Mouse (Mus musculus): ENCODE data around the gene Ncbp3. TPM values are rescaled to one million over a fixed set of nuclear protein-coding genes. Genes with fewer than 3 reads are reported as not detected.

Ncbp3 gene
- polyA plus RNA-seq, 1 experiment from 2014 or later = 11.6 TPM

- no peak overlapping the region for H3K4me3 ChIP-seq
- no peaks in the 10 kb centered on the region for H3K4me1 ChIP-seq (replicated peaks)
- H3K27me3 ChIP-seq = no peaks in the 10 kb centered on the region
- peaks cover 87% of the 10 kb centered on the region for H3K36me3 ChIP-seq
- no peak overlapping the region for H3K9ac ChIP-seq
- H3K4me2 ChIP-seq = no peak overlapping the region
- no peaks in the 10 kb centered on the region for H3K9me3 ChIP-seq
- 86% methylated on average over 4 of the region's 4 CpGs for WGBS
- H3K27ac ChIP-seq (replicated peaks) = no peak overlapping the region
- no peak for ATAC-seq (ENCODE audit: low read depth)
These were observed 28.7 kb downstream of the Ncbp3 start for GRCm38 (mm10) chr11:73076295-73076694.

- WGBS = 89% methylated on average over 4 of the region's 4 CpGs
- H3K36me3 ChIP-seq = peaks cover 89% of the 10 kb centered on the region
These were observed 29.1 kb downstream of the Ncbp3 start for GRCm38 (mm10) chr11:73076733-73077132.

GRCm38 (mm10) chr11:73077211-73077720 is 29.7 kb downstream of the Ncbp3 start:
- H3K4me3 ChIP-seq = no peak overlapping the region
- H3K4me2 ChIP-seq = no peak overlapping the region
- WGBS = 88% methylated on average over 6 of the region's 6 CpGs
- ATAC-seq (ENCODE audit: low read depth) = no peak
- no peaks in the 10 kb centered on the region for H3K4me1 ChIP-seq (replicated peaks)
- H3K36me3 ChIP-seq = peaks cover 92% of the 10 kb centered on the region
- H3K27me3 ChIP-seq = no peaks in the 10 kb centered on the region
- H3K27ac ChIP-seq (replicated peaks) = no peak overlapping the region
- H3K9ac ChIP-seq = no peak overlapping the region
- H3K9me3 ChIP-seq = no peaks in the 10 kb centered on the region

More at GRCm38 (mm10) chr11:73076733-73077132, 29.1 kb downstream of the Ncbp3 start:
- Histone ChIP-seq H3K9me3 (no peaks in the 10 kb centered on the region), H3K4me3 (no peak overlapping the region), H3K4me2 (no peak overlapping the region), H3K27me3 (no peaks in the 10 kb centered on the region), H3K27ac (replicated peaks) (no peak overlapping the region), H3K4me1 (replicated peaks) (no peaks in the 10 kb centered on the region), H3K9ac (no peak overlapping the region)
- ATAC-seq (ENCODE audit: low read depth) = no peak

DNA sequence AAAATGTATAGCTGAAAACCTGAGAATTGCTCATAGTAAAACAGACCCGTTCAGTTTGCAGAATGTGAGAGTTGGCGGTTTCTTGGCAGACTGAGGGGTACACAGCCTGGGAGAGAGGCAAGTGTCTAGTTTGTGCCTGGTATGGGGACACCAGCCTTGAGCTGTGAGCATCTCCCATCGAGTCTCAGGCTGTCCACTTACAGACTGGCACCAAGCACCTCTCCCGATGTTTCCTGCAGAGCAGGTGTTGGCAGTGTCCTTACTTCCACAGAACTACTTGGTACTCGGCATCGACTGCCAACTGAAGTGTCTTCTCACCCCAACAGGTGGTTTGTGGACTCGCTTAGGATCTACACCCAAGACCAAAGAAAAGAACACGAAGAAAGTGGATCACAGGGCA is 31.0 kb downstream of the Ncbp3 start:
- Histone ChIP-seq H3K9me3 (no peaks in the 10 kb centered on the region), H3K27ac (replicated peaks) (no peak overlapping the region), H3K36me3 (peaks cover 88% of the 10 kb centered on the region), H3K9ac (no peak overlapping the region), H3K4me3 (no peak overlapping the region), H3K27me3 (no peaks in the 10 kb centered on the region), H3K4me1 (replicated peaks) (no peaks in the 10 kb centered on the region), H3K4me2 (no peak overlapping the region)
- WGBS = 96% methylated on average over 8 of the region's 8 CpGs
- ATAC-seq (ENCODE audit: low read depth) = no peak

DNA sequence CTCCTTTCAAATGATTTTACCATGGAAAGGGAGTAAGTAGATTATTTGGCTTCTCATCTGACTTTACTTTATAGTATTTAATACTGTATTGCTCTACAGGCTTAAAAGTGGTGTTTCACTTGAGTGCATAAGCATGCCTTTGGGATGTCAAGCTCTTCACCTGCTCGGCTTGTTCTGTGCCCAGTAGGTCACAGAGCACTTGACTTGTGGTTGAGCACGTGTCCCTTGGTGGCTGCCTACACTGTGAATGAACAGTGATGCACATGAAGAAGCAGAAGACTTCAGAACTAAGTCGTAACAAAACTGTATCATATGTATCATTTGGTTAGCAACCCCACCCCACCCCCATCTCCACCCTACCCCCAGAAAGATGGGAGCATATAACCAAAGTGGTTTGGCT is 32.7 kb downstream of the Ncbp3 start:
- Histone ChIP-seq H3K27me3 (no peaks in the 10 kb centered on the region), H3K9me3 (no peaks in the 10 kb centered on the region), H3K9ac (no peak overlapping the region), H3K4me1 (replicated peaks) (no peaks in the 10 kb centered on the region), H3K36me3 (peaks cover 78% of the 10 kb centered on the region), H3K27ac (replicated peaks) (no peak overlapping the region), H3K4me2 (no peak overlapping the region), H3K4me3 (no peak overlapping the region)
- 98% methylated on average over 3 of the region's 3 CpGs for WGBS
- ATAC-seq (ENCODE audit: low read depth) = no peak

DNA sequence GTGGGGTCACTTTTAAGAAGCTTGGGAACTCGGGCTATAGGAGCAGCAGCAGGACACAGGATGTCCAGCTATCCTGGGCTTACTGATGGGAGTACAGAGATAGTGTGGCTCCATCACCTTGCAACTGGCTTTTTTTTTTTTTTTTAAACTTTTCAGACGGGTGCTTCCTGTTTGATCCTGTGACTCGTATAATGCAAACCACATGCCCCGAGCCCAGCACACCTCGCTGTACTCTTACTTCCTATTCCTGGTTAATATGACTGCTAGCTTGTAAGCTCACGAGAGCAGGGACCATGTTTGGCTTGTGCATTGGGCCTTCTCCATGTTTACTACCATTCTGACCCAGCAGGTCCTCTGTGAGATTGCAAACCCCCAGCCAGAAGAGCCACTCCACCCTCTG is 36.7 kb downstream of the Ncbp3 start:
- H3K36me3 ChIP-seq = peaks cover 41% of the 10 kb centered on the region
- H3K27ac ChIP-seq (replicated peaks) = no peak overlapping the region
- WGBS = 81% methylated on average over 6 of the region's 6 CpGs

DNA sequence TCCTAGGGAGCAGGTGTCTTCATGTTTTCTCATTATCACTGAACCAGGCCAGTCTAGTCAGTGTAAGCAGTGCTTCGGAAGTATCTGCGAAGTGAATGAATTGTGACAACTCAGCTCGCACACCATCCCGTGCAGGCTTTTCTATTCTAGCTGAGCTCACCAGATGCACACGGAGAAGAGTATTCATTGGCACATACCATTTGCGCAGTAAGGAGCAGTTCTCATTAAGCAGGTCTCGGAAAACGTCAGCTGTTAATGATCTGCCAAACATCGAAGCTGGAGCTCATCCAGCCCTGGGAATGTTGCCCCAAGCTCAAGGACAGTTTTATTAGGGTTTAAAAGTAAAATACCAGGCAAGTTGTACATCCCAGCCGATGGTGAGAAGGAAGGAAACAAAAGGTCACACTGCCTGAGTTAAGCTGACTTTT is 37.2 kb downstream of the Ncbp3 start:
- Histone ChIP-seq H3K4me2 (no peak overlapping the region), H3K4me1 (replicated peaks) (no peaks in the 10 kb centered on the region), H3K4me3 (no peak overlapping the region), H3K9ac (no peak overlapping the region), H3K36me3 (peaks cover 37% of the 10 kb centered on the region), H3K27me3 (no peaks in the 10 kb centered on the region), H3K9me3 (no peaks in the 10 kb centered on the region), H3K27ac (replicated peaks) (0 out of 2 replicates have a peak overlapping the region, but pooled peaks have one; percentile 4)
- 70% methylated on average over 10 of the region's 10 CpGs for WGBS
- no peak for ATAC-seq (ENCODE audit: low read depth)

More for the DNA sequence above, 36.7 kb downstream of the Ncbp3 start:
- ATAC-seq (ENCODE audit: low read depth) = no peak
- Histone ChIP-seq H3K4me1 (replicated peaks) (no peaks in the 10 kb centered on the region), H3K27me3 (no peaks in the 10 kb centered on the region), H3K4me3 (no peak overlapping the region), H3K4me2 (no peak overlapping the region), H3K9me3 (no peaks in the 10 kb centered on the region), H3K9ac (no peak overlapping the region)

DNA sequence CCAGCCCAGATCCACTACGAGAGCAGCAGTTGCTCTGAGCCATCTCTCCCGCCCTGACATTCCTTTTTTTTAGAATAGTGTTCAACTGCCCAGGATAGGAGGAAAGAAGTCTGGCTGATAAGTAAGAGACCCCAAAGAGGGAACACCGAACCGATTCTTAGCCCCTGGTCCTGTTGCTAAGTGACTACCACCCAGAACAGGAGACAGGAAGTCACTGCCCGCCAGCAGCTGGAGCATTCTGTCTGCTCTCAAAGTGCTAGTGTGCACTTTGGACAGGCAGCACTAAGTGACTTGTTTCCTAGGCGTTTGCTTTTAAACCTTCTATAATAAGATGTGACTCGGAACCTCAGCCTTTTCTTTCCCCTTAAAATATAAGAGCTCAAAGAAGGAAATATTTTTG is 37.8 kb downstream of the Ncbp3 start:
- no peak overlapping the region for H3K4me2 ChIP-seq
- no peaks in the 10 kb centered on the region for H3K27me3 ChIP-seq
- 0 out of 2 replicates have a peak overlapping the region, but pooled peaks have one; percentile 4 for H3K27ac ChIP-seq (replicated peaks)
- 83% methylated on average over 7 of the region's 7 CpGs for WGBS
- no peak overlapping the region for H3K9ac ChIP-seq
- peaks cover 35% of the 10 kb centered on the region for H3K36me3 ChIP-seq
- no peaks in the 10 kb centered on the region for H3K9me3 ChIP-seq
- H3K4me1 ChIP-seq (replicated peaks) = no peaks in the 10 kb centered on the region
- no peak for ATAC-seq (ENCODE audit: low read depth)
- H3K4me3 ChIP-seq = no peak overlapping the region

- no peaks in the 10 kb centered on the region for H3K27me3 ChIP-seq
- H3K27ac ChIP-seq (replicated peaks) = no peak overlapping the region
- no peak for ATAC-seq (ENCODE audit: low read depth)
- WGBS = 68% methylated on average over 6 of the region's 6 CpGs
- H3K4me1 ChIP-seq (replicated peaks) = no peaks in the 10 kb centered on the region
- peaks cover 10% of the 10 kb centered on the region for H3K36me3 ChIP-seq
- H3K4me2 ChIP-seq = no peak overlapping the region
- no peak overlapping the region for H3K9ac ChIP-seq
- no peak overlapping the region for H3K4me3 ChIP-seq
- H3K9me3 ChIP-seq = no peaks in the 10 kb centered on the region
These were observed 40.3 kb downstream of the Ncbp3 start for GRCm38 (mm10) chr11:73087700-73088480.

DNA sequence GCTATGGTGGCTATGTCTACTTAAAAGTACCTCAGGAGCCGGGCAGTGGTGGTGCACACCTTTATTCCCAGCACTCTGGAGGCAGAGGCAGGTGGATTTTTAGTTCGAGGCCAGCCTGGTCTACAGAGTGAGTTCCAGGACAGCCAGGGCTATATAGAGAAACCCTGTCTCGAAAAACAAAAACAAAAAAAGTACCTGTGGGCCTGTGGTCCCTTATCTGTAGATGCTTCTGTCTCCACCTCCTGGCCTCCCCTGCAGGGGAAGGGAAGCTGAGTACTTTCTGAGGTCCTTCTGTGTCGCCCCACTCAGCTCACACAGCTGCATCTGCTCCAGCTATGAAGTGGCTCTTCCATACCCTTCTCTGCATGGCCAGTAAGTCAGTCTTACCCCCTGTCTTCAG is 42.7 kb downstream of the Ncbp3 start, which contains the start of gene Itgae:
Gene Itgae (plus strand): TSS at position 301 of the 400 bp plus-strand sequence.
- no peak within 1 kb of the TSS for H3K4me2 ChIP-seq
- H3K9ac ChIP-seq = no peak within 1 kb of the TSS
- H3K9me3 ChIP-seq = no peaks in the 10 kb centered on the region
- 82% methylated on average over 4 of the region's 4 CpGs for WGBS
- no peaks in the 10 kb centered on the region for H3K27me3 ChIP-seq
- H3K27ac ChIP-seq (replicated peaks) = no peak within 1 kb of the TSS
- no peak within 1 kb of the TSS for H3K4me3 ChIP-seq
- ATAC-seq (ENCODE audit: low read depth) = no peak
- H3K36me3 ChIP-seq = no peaks in the 10 kb centered on the region
- no peaks in the 10 kb centered on the region for H3K4me1 ChIP-seq (replicated peaks)

DNA sequence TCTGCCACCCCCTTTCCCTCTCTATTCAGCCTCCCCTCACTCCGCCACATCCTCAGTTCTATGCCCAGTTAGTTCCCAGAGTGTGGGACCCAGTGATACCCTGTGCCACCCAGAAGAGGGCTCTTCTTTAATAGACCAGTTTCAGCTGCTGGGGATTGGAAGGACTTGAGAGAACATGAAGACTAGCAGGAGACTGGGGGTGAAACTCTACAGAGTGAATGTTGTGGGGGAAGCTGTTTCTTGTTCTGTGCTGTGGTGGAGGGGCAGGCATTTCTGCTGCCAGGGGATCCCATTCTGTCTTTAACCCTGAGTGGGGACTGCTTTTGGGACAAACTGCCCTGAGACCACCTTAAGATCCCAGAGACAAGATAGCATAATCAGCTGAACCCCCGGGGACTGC is 43.2 kb downstream of the Ncbp3 start:
- Histone ChIP-seq H3K9me3 (no peaks in the 10 kb centered on the region), H3K4me3 (no peak overlapping the region), H3K9ac (no peak overlapping the region), H3K4me2 (no peak overlapping the region), H3K4me1 (replicated peaks) (no peaks in the 10 kb centered on the region), H3K36me3 (no peaks in the 10 kb centered on the region), H3K27me3 (no peaks in the 10 kb centered on the region), H3K27ac (replicated peaks) (no peak overlapping the region)
- ATAC-seq (ENCODE audit: low read depth) = no peak
- 88% methylated on average over 2 of the region's 2 CpGs for WGBS

DNA sequence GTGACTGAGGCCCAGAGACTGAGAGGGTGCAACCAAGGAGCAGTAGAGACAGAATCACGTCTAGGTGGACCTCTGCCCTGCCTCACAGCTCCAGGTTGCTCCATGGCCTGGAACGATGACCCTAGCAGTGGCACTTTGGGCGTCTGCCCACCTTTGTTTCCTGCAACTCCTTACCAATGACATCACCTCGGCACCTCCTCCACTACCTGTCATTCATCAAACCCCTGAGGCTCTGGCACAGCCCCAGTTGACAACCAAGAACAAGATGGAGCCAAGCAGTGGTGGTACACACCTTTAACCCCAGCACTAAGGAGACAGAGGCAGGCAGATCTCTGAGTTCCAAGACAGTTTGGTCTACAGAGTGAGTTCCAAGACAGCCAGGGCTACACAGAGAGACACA is 44.5 kb downstream of the Ncbp3 start:
- Histone ChIP-seq H3K27ac (replicated peaks) (no peak overlapping the region), H3K4me3 (no peak overlapping the region), H3K27me3 (no peaks in the 10 kb centered on the region), H3K9ac (no peak overlapping the region), H3K9me3 (no peaks in the 10 kb centered on the region), H3K36me3 (no peaks in the 10 kb centered on the region), H3K4me1 (replicated peaks) (no peaks in the 10 kb centered on the region), H3K4me2 (no peak overlapping the region)
- no peak for ATAC-seq (ENCODE audit: low read depth)
- 82% methylated on average over 4 of the region's 4 CpGs for WGBS

DNA sequence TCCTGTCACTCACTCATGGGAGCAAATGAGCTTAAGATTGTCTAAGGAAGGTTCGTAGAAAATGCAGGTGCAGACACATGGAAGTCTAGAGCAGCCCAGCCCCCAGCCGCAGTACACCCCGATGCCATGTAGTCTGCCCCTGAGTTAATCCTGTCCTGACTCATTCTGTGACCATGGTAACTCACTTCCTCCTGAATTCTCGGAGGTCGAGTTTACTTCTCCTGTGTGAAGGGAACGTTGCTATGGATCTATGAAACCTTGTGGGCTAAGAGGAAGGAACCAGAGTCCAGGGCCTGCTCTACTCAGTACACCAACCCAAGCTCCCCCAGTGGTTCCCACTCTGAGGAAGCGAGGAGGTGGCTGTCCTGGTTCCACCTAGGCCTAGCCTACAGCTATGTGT is 45.3 kb downstream of the Ncbp3 start:
- WGBS = 86% methylated on average over 7 of the region's 7 CpGs
- H3K9me3 ChIP-seq = no peaks in the 10 kb centered on the region
- no peaks in the 10 kb centered on the region for H3K36me3 ChIP-seq
- no peaks in the 10 kb centered on the region for H3K27me3 ChIP-seq
- no peak overlapping the region for H3K4me3 ChIP-seq
- H3K4me1 ChIP-seq (replicated peaks) = no peaks in the 10 kb centered on the region
- no peak overlapping the region for H3K27ac ChIP-seq (replicated peaks)
- H3K4me2 ChIP-seq = no peak overlapping the region
- no peak overlapping the region for H3K9ac ChIP-seq
- ATAC-seq (ENCODE audit: low read depth) = no peak

Data from neural tube, embryonic 13.5 days (tissue).